Mouse (Mus musculus) embryonic stem cell, embryonic (primary cell): ENCODE measurements around the gene Jmjd1c.

Experiments
- CTCF ChIA-PET, 4 experiments: fragments of 300-600 bp in 2 of 4; fragments of 350-600 bp in 2 of 4; sonication (Branson Sonifier 250); formaldehyde crosslinking; loops; one replicate each; lab custom pipeline; 2022; ENCODE audit warnings: inconsistent platforms in 2 of 4; lab: Charles Lee
- POLR2A ChIA-PET, 4 experiments: fragments of 300-600 bp in 2 of 4; fragments of 350-600 bp in 2 of 4; sonication (Branson Sonifier 250); formaldehyde crosslinking; loops; one replicate each; lab custom pipeline; 2022; ENCODE audit warnings: antibody characterized with exemption in 4 of 4, inconsistent platforms in 1 of 4; lab: Charles Lee

The Jmjd1c gene

GRCm38 (mm10) chr10:67183086-67183485, 87.2 kb downstream of the Jmjd1c start:
- CTCF ChIA-PET, result interaction anchor here in 3 of 4 experiments (0.6 to 1.3 kb wide), 3 partner anchors 8 to 137 kb away, joined by 3 to 8 read pairs (median 3); no protein-coding TSS in a partner anchor
- POLR2A ChIA-PET, result interaction anchor here in 1 of 4 experiments (1.0 to 1.3 kb wide), 6 partner anchors 8 to 144 kb away, joined by 3 to 5 read pairs (median 3); partner anchors contain the start of gene Nrbf2

DNA sequence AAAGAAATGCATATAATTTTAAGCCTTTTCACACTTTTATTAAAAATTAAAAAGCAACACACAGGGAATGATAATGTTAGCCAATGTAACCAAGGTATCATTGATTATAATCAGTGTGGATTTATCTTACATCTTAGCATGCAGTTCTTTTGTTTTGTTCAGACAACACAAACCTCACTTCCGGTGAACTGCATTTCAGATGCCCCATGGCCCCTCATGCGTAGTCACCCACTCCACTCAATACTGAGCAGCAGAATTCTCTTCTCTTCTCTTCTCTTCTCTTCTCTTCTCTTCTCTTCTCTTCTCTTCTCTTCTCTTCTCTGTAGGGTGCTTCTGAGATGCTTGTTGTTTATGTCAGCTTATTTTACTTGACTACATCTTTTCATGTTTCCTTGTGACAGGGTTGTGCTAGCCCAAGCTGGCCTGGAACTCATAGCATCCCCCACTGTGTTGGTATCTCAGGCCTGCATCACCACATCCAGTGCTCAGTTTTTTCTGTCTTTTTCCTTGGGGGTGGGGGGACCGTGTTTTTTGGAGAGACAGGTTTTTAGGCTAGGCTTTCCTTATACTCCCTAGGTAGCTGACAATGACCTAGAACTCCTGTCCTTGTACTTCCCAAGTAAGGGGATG, 88.6 kb downstream of the Jmjd1c start:
- ChIA-PET POLR2A (interaction anchor here in 3 of 4 experiments (0.7 to 3.9 kb wide), 10 partner anchors 9 to 264 kb away, joined by 3 to 28 read pairs (median 4); no protein-coding TSS in a partner anchor), CTCF (no interaction called here)

- CTCF ChIA-PET, result no interaction called here
- POLR2A ChIA-PET, result interaction anchor here (0.5 to 3.9 kb wide), 18 partner anchors 8 to 265 kb away, joined by 3 to 28 read pairs (median 4); no protein-coding TSS in a partner anchor
Measured at GRCm38 (mm10) chr10:67185491-67186081, 89.7 kb downstream of the Jmjd1c start.

DNA sequence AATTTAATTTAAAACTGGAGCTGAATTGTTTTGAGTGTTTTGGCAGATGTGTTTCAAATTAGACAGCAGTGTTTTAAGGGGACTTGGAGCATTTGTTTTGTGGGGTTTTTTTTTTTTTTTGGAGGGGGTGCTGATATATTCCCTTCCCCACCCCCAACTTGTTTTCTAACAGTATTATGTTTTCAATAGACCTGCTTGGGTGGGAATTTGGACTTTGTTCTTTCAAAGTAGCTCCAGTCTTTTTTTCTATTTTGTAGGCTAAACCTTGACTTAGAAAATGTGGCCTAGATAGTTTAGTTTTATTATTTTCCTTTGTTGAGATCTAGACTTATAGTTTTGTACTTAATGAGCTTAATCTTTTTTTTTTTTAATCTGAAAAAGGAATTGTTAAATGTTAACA, 90.6 kb downstream of the Jmjd1c start:
- POLR2A ChIA-PET, result interaction anchor here (0.5 to 3.9 kb wide), 19 partner anchors 10 to 322 kb away, joined by 3 to 28 read pairs (median 4); no protein-coding TSS in a partner anchor
- CTCF ChIA-PET, result interaction anchor here in 2 of 4 experiments (0.5 to 0.6 kb wide), 2 partner anchors 580 to 823 kb away, joined by 3 read pairs; no protein-coding TSS in a partner anchor

GRCm38 (mm10) chr10:67187001-67187453, 91.1 kb downstream of the Jmjd1c start:
- CTCF ChIA-PET, result no interaction called here
- POLR2A ChIA-PET, result interaction anchor here (0.5 to 3.9 kb wide), 13 partner anchors 8 to 275 kb away, joined by 3 to 28 read pairs (median 4); no protein-coding TSS in a partner anchor

DNA sequence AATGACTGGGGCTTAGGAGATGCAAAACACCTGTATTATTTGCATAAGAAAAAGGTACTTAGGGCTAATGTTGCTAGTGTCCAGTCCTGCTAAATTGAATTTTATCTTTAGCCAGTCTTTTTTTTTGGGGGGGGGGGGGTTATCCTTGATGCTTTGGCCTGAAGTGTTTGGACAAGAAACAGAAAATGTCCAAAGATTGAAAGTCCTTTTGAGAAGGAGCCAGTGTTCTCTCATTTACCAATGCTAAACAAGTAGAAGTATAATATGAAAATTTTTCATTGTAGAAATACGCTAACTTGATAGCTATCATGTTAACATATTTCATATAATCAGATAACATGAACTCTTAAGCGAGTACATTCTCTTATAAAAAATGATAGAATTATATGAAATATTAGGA, 92.0 kb downstream of the Jmjd1c start:
- ChIA-PET CTCF (no interaction called here), POLR2A (interaction anchor here in 3 of 4 experiments (0.7 to 3.9 kb wide), 8 partner anchors 9 to 298 kb away, joined by 3 to 28 read pairs (median 4); no protein-coding TSS in a partner anchor)

- CTCF ChIA-PET, result interaction anchor here in 2 of 4 experiments (0.6 to 1.6 kb wide), 2 partner anchors 278 to 325 kb away, joined by 3 to 4 read pairs; no protein-coding TSS in a partner anchor
Measured at GRCm38 (mm10) chr10:67189057-67189456, 93.1 kb downstream of the Jmjd1c start.

DNA sequence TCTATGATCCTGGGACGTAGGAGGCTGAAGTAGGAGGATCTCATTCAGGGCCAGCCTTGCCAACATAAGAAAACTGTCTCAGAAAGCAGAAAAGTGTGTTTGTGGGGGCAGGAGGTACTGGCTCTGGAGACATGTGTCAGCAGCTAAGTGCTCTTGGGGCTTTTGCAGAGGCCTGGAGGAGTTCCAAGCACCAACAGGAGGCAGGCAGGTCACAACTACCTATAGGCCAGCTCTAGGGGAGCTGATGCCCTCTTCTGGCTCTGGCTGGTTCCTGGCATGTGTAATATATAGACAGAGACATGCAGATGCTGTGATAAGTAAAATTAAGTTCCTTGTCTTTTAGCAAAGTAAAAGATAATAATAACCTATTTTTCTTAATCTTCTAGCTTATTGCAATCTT, 94.3 kb downstream of the Jmjd1c start:
- CTCF ChIA-PET, result interaction anchor here in 1 of 4 experiments (1.1 to 1.6 kb wide), 2 partner anchors 82 to 279 kb away, joined by 3 to 4 read pairs; no protein-coding TSS in a partner anchor

More at GRCm38 (mm10) chr10:67189057-67189456, 93.1 kb downstream of the Jmjd1c start:
- POLR2A ChIA-PET, result interaction anchor here in 2 of 4 experiments (0.6 to 2.3 kb wide), 7 partner anchors 10 to 185 kb away, joined by 3 to 10 read pairs (median 4); no protein-coding TSS in a partner anchor

GRCm38 (mm10) chr10:67192366-67192765, 96.4 kb downstream of the Jmjd1c start:
- ChIA-PET POLR2A (interaction anchor here in 1 of 4 experiments (0.6 to 1.0 kb wide), 2 partner anchors 21 to 188 kb away, joined by 3 read pairs; no protein-coding TSS in a partner anchor), CTCF (interaction anchor here in 1 of 4 experiments (1.1 kb wide), 1 partner anchor 10 kb away, joined by 3 read pairs; no protein-coding TSS in a partner anchor)

More for the DNA sequence above, 94.3 kb downstream of the Jmjd1c start:
- POLR2A ChIA-PET, result interaction anchor here in 2 of 4 experiments (0.5 to 2.3 kb wide), 6 partner anchors 8 to 195 kb away, joined by 3 to 10 read pairs (median 4); no protein-coding TSS in a partner anchor

DNA sequence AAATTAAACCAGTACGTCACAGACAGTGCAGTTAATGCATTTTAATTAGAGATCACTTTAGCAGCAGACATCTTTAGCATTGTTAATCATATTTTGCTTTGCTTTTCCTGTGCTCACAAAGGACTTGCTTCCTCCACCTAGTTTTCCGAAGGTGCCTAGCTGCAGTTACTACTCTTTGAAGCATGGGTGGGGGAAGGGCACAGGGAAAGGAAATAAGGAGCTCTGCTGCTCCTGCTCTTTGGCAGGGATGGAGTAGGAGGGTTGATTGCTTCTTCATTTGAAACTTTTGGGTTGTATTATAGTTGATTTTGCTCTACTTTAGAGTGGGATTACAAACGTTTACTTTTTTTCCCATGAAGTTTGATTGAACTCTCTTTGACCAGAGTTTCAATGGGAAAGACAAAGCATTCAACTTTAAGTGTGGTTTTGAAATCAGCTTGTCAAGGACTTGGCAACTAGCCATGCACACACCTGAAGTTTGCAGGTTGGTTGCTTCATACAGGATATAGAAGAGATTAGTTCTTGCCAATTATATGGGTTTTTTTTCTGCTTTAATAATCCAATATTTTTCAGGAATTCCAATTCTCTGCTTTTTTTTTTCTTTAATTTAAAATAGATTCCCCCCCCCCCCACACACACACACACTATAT, 97.2 kb downstream of the Jmjd1c start:
- POLR2A ChIA-PET, result interaction anchor here in 1 of 4 experiments (0.7 to 0.9 kb wide), 5 partner anchors 12 to 506 kb away, joined by 3 read pairs; no protein-coding TSS in a partner anchor
- CTCF ChIA-PET, result interaction anchor here in 1 of 4 experiments (1.1 kb wide), 1 partner anchor 10 kb away, joined by 3 read pairs; no protein-coding TSS in a partner anchor

- CTCF ChIA-PET, result interaction anchor here in 1 of 4 experiments (1.0 kb wide), 1 partner anchor 282 kb away, joined by 3 read pairs; no protein-coding TSS in a partner anchor
Measured at GRCm38 (mm10) chr10:67194046-67194445, 98.1 kb downstream of the Jmjd1c start.

GRCm38 (mm10) chr10:67195671-67196070, 99.7 kb downstream of the Jmjd1c start:
- CTCF ChIA-PET, result no interaction called here
- POLR2A ChIA-PET, result no interaction called here

More at GRCm38 (mm10) chr10:67194046-67194445, 98.1 kb downstream of the Jmjd1c start:
- POLR2A ChIA-PET, result interaction anchor here in 1 of 4 experiments (0.9 kb wide), 1 partner anchor 9 kb away, joined by 3 read pairs; no protein-coding TSS in a partner anchor

- ChIA-PET CTCF (no interaction called here), POLR2A (no interaction called here)
Measured at GRCm38 (mm10) chr10:67197186-67197585, 101.3 kb downstream of the Jmjd1c start.

- ChIA-PET POLR2A (interaction anchor here in 1 of 4 experiments (0.6 to 2.0 kb wide), 2 partner anchors 8 to 206 kb away, joined by 5 to 10 read pairs; no protein-coding TSS in a partner anchor), CTCF (no interaction called here)
Measured at GRCm38 (mm10) chr10:67197829-67198228, 101.9 kb downstream of the Jmjd1c start.

DNA sequence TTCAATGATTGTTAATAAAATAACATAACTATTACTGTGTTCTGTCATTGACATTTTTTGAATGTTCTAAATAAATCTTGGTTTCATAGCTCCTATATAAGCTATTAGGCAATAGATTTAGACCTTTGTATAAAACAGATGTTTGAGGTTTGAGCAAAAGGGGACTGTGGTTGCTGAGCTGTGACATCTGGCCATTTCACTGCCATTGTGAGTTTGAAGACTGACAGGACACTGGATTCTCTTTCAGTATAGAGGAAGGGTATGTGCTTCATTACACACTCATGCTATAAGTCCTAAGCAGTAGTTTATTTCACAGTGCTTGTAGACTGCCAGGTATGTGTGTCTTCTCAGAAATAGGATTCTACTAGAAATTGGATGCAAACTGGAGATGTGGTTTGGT, 105.8 kb downstream of the Jmjd1c start:
- ChIA-PET CTCF (interaction anchor here in 1 of 4 experiments (0.6 kb wide), 1 partner anchor 10 kb away, joined by 3 read pairs; no protein-coding TSS in a partner anchor), POLR2A (interaction anchor here in 1 of 4 experiments (0.8 to 6.2 kb wide), 3 partner anchors 11 to 290 kb away, joined by 3 to 51 read pairs (median 3); no protein-coding TSS in a partner anchor)

GRCm38 (mm10) chr10:67202470-67202869, 106.5 kb downstream of the Jmjd1c start:
- ChIA-PET POLR2A (interaction anchor here in 1 of 4 experiments (1.5 to 6.2 kb wide), 2 partner anchors 10 to 47 kb away, joined by 3 to 51 read pairs; no protein-coding TSS in a partner anchor), CTCF (interaction anchor here in 1 of 4 experiments (1.5 kb wide), 1 partner anchor 9 kb away, joined by 3 read pairs; no protein-coding TSS in a partner anchor)
